Mouse (Mus musculus) adrenal gland, adult (tissue): ENCODE measurements around the gene Dennd4b.
"Not testable (repeated sequence)": the region's sequence is repeated elsewhere in the genome, so short reads cannot be mapped to it uniquely, and the experiment has no call there.

ENCODE experiments used
- DNase-seq, 2 experiments: peaks; one replicate each; pipeline ENCODE4 v3.0.0; 2022 to 2023; ENCODE audit warnings: low spot score in 1 of 2; ENCODE audit not compliant: inconsistent age in 2 of 2

Dennd4b gene

DNA sequence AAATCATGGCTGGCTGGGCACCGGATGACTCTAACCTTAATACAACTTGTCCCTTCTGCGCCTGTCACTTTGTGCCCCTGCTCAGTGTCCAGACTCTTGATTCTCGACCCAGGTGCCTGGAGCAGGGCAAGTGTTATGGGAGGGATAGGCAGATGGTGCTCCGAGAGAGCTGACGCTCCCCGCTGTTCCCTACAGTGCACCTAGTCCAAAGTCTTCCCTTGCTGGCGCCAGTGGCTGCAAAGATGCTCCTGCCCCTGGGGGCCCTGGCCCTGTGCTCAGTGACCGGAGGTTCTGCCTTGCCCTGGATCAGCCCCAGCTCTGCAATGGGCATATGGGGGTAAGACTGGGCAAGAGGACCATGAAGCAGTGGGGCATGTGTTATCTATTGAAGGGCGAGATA is 12.8 kb downstream of the Dennd4b start:
- no peak for DNase-seq

GRCm38 (mm10) chr3:90278211-90278610 is 13.2 kb downstream of the Dennd4b start:
- DNase-seq = no peak

DNA sequence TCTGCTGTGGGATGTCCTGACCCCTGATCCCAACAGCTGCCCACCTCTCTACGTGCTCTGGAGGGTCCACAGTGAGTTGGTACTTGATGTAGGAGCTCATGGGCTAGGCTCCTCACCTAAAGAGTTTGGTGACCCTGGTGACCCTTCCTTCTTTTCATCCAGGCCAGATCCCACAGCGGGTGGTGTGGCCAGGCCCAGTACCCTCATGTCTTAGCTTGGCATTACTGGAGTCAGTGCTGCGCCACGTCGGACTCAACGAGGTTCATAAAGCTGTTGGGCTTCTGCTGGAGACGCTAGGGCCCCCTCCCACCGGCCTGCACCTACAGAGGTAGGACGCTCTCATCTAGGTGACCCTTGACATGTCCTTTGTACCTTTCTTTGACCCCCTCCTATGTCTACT is 14.2 kb downstream of the Dennd4b start:
- DNase-seq = peak in 1 of 2 experiments; percentile 15

DNA sequence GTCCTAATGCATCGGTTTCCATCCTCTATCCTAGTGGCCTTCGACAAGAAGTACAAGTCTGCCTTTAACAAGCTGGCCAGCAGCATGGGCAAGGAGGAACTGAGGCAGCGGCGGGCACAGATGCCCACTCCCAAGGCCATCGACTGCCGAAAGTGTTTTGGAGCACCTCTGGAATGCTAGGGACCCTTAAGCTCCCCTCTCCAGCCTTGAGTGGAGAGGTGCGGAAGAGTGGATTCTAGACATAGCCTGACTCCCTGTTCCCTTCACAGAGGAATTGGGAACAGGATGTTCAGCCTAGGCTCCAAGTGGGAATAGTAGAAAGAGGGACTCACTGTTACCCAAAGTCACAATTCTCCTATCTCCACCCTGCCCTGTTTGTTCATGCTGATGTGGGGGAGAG is 14.8 kb downstream of the Dennd4b start:
- no peak for DNase-seq

GRCm38 (mm10) chr3:90280708-90281107 is 15.7 kb downstream of the Dennd4b start:
- DNase-seq = no peak

- DNase-seq = peak in 1 of 2 experiments; percentile 23
Observed at GRCm38 (mm10) chr3:90284150-90284549, 19.2 kb downstream of the Dennd4b start.

DNA sequence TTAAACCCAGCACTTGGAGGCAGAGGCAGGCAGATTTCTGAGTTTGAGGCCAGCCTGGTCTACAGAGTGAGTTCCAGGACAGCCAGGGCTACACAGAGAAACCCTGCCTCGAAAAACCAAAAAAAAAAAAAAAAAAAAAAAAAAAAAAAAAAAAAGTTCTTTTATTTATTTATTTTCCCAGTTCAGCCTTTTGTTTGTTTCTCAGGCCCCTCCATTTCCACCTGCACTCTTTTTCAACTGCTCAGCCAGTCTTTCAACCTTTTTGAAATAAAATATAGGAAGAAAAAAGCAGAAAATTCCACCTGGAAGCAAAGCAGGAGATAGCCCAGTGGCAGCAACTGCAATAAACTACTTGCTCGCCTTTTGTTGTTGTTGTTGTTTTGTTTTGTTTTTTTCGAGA is 24.4 kb downstream of the Dennd4b start:
- DNase-seq = not testable (repeated sequence)

GRCm38 (mm10) chr3:90290602-90291001 is 25.6 kb downstream of the Dennd4b start:
- peak in 1 of 2 experiments; percentile 39 for DNase-seq

GRCm38 (mm10) chr3:90291982-90292344 is 27.0 kb downstream of the Dennd4b start:
- no peak for DNase-seq

GRCm38 (mm10) chr3:90292345-90293275 is 27.6 kb downstream of the Dennd4b start, which contains the start of gene Gatad2b:
Gatad2b (plus strand) TSS chr3:90293178.
- peak; percentile 98 to 100 for DNase-seq

DNA sequence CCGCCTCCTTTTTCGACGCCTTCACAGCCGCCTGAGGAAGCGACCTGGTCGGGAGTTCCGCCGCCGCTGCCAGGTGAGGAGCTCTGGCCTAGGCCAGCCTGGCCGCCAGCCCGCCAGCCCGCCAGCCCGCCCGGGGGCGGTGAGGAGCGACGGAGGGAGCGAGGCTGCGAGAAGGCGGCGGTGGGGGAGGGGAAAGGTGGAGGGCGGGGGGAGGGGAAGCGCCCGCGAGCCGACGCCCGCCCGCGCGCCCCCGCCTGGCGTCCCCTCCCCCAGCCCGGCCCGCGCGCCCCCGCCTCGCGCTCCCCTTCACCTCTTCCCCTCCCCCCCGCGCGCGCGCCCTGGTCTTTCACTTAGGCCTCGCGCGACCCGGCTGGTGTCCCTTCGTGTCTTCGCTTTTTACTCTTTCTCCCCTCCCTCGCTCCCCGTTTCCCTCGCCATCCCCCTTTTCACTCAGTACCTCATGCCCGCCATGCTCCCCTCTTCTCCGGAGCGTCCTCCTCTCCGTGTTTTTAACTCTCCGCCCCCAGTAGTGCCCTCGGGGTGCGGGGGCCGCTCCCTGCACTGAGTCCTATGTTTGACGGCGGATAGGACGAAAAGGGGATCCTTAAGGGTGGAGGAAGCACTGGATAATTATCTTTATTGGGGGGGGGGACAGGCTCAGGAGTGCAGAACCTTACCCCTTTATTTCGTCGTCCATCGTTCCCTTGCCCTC is 28.5 kb downstream of the Dennd4b start:
- peak; percentile 64 to 88 for DNase-seq

DNA sequence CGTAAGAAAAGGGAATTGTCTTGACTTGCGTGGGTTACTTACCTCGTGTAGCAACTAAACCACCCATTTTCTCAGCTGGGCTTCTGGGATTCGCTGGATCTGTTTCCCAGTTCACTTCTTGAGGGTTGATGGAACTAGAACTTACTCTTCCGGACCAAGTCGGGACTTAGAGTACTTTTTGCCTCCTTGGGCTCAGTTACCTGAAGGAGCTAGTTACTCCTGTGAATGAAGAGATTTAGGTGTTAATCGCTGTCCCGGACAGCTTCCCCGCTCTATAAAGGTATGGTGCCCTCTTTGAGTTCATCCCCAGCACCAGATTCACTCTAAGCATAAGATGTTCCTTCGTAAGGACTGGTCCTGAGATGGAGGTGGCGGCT is 29.1 kb downstream of the Dennd4b start:
- peak; percentile 24 to 66 for DNase-seq

- DNase-seq = no peak
Observed at GRCm38 (mm10) chr3:90294651-90295050, 29.7 kb downstream of the Dennd4b start.

GRCm38 (mm10) chr3:90305801-90306200 is 40.8 kb downstream of the Dennd4b start:
- DNase-seq = peak in 1 of 2 experiments; percentile 24

GRCm38 (mm10) chr3:90309589-90309988 is 44.6 kb downstream of the Dennd4b start:
- DNase-seq = no peak

DNA sequence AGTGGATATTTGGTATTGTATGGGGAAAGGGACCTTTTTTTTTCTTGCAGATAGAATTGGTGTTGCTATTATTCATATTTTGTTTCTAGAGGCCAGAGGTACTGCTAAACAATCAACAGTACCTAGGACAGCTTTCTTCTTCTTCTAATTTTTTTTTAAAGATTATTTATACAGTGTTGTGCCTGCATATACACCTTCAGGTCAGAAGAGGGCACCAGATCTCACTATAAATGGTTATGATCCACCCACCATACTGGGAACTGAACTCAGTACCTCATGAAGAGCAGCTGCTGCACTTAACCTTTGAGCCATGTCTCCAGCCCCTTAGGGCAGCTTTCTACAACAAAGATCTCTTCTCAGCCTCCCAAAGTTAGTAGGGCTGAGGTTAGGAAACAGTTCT is 48.4 kb downstream of the Dennd4b start:
- peak in 1 of 2 experiments; percentile 51 for DNase-seq

DNA sequence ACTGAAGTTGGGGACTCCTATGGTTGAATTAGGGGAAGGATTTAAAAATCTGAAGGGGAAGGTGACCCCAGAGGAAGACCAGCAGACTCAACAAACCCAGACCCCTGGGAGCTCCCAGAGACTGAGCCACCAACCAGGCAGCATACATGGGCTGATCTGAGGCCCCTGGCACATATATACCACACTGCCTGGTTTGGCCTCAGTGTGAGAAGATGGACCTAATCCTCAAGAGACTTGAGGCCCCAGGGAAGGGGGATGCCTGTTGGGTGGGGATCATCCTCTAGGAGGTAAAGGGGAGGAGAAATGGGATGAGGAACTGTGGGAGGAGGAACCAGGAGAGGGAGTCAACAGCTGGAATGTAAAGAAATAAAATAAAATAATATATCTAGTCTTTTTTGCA is 49.3 kb downstream of the Dennd4b start:
- no peak for DNase-seq

DNA sequence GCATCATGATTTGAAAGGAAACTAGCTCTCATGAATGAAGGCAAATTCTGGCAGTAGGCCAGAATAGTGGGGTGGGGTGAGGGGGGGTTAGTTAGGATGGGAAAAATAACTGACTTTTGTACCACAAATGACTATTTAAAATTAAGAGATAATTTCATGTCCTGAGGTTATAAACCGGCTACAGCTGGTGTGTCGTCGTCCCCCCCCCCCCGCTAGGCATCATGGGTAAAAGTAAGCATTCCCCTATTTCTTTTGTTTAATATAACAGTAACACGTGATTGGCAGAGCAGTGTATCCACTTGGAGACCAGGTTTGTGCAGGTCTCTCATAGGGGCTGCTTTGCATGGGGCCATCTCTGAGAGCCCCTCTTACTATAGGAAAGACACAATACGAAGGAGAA is 57.3 kb downstream of the Dennd4b start:
- DNase-seq = no peak

DNA sequence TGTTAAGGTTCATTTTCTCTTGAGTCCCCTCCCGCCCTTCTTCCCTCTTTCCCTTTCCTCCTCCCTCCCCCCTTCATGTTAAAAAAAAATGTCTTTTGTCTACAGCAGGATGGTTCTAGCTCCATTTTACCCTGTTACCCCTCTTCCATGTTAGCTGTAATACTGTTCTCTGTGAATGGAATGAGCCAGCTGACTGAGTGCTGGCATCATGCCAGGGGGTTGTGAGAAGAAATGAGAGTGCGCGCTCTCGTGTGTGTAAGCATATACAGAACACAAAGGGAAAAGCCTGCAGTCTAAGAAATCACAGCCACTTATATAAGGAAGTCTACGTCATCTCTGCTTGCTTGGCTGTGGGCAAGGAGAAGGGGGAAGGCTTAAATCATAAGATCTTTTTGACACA is 58.1 kb downstream of the Dennd4b start:
- DNase-seq = peak; percentile 59 to 85
